Mouse (Mus musculus) liver, embryonic 13.5 days (tissue): ENCODE measurements around the gene Tbc1d4. TPM values are rescaled to one million over a fixed set of nuclear protein-coding genes. Genes with fewer than 3 reads are reported as not detected.

ENCODE experiments used
- ATAC-seq: fragments of 200-750 bp; cut with Nextera tagmentation; 2 replicates; pipeline ENCODE4 v1.8.0; 2017; ENCODE audit warnings: low read depth, mild to moderate bottlenecking, moderate number of reproducible peaks, moderate library complexity
- DNase-seq: peaks from one replicate; pipeline ENCODE4 v3.0.0; 2022
- H3K27ac ChIP-seq: fragments of 300-500 bp; sonication (generic); 2 replicates; pipeline ENCODE4 v1.5.1; 2015; ENCODE audit warnings: moderate library complexity, mild to moderate bottlenecking, inconsistent platforms
- H3K27me3 ChIP-seq: fragments of 300-500 bp; sonication (generic); 2 replicates; pipeline ENCODE4 v1.6.1; 2015; ENCODE audit warnings: mild to moderate bottlenecking, inconsistent platforms
- H3K36me3 ChIP-seq: fragments of 300-500 bp; sonication (generic); 2 replicates; pipeline ENCODE4 v1.6.1; 2015; ENCODE audit warnings: mild to moderate bottlenecking, inconsistent platforms
- H3K4me1 ChIP-seq: fragments of 300-500 bp; sonication (generic); replicated peaks from 2 replicates; pipeline ENCODE4 v1.6.1; 2015; ENCODE audit warnings: inconsistent platforms
- H3K4me2 ChIP-seq: fragments of 300-500 bp; sonication (generic); 2 replicates; pipeline ENCODE4 v1.6.1; 2015; ENCODE audit warnings: inconsistent platforms, mild to moderate bottlenecking, moderate library complexity
- H3K4me3 ChIP-seq: fragments of 300-500 bp; sonication (generic); replicated peaks from 2 replicates; pipeline ENCODE4 v1.5.1; 2015; ENCODE audit warnings: mild to moderate bottlenecking, inconsistent platforms
- H3K9ac ChIP-seq: fragments of 300-500 bp; sonication (generic); 2 replicates; pipeline ENCODE4 v1.6.1; 2015; ENCODE audit warnings: mild to moderate bottlenecking, inconsistent platforms
- H3K9me3 ChIP-seq: fragments of 300-500 bp; sonication (generic); replicated peaks from 2 replicates; pipeline ENCODE4 v1.6.1; 2016; ENCODE audit warnings: inconsistent platforms
- WGBS: fragments of 180-500 bp; shearing (Covaris S2); methylation state at CpG from one replicate; pipeline ENCODE4 v1.1.7; 2015; ENCODE audit not compliant: insufficient replicate concordance; 5-methylcytosine and 5-hydroxymethylcytosine counted together
- polyA plus RNA-seq: library from polyadenylated mRNA; unstranded; fragments of >200 nt; fragmentation: Nextera tagmentation; extraction: Ambion mirVana; gene quantifications from 2 replicates; pipeline ENCODE4 v1.2.1, GENCODE M21; 2015

Tbc1d4 gene
- polyA plus RNA-seq, 1 experiment from 2014 or later: 1.7 TPM

- Histone ChIP-seq H3K4me2 (no peak overlapping the region), H3K9me3 (no peaks in the 10 kb centered on the region), H3K9ac (no peak overlapping the region), H3K4me3 (no peak overlapping the region), H3K4me1 (no peaks in the 10 kb centered on the region), H3K36me3 (no peaks in the 10 kb centered on the region), H3K27me3 (no peaks in the 10 kb centered on the region), H3K27ac (no peak overlapping the region)
- WGBS: 66% methylated on average over 12 of the region's 12 CpGs
- ATAC-seq (no peak), DNase-seq (no peak)
These were observed 47.7 kb downstream of the Tbc1d4 start for GRCm38 (mm10) chr14:101561251-101561701.

DNA sequence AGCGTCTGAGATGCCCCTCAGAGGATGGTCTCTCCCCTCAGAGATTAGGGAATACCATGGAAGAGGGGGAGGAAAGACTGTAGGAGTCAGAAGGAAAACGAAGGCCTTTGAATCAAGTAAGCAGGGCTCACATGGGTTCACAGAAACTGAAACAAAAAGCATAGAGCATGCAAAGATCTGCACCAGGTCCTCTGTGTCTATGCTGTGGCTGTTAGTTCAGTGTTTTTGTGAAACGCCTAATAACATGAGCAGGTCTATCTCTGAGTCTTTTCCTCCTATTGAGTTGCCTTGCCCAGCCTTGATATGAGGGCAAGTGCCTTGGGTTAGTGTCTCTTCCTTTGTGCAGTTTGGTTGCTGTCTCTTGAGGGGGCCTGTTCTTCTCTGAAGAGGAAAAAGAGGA, 49.5 kb downstream of the Tbc1d4 start:
- 46% methylated on average over 3 of the region's 3 CpGs for WGBS
- Histone ChIP-seq H3K27me3 (no peaks in the 10 kb centered on the region), H3K36me3 (no peaks in the 10 kb centered on the region), H3K9me3 (no peaks in the 10 kb centered on the region), H3K27ac (no peak overlapping the region), H3K4me1 (no peaks in the 10 kb centered on the region), H3K4me3 (no peak overlapping the region), H3K9ac (no peak overlapping the region), H3K4me2 (no peak overlapping the region)
- ATAC-seq: no peak
- no peak for DNase-seq

DNA sequence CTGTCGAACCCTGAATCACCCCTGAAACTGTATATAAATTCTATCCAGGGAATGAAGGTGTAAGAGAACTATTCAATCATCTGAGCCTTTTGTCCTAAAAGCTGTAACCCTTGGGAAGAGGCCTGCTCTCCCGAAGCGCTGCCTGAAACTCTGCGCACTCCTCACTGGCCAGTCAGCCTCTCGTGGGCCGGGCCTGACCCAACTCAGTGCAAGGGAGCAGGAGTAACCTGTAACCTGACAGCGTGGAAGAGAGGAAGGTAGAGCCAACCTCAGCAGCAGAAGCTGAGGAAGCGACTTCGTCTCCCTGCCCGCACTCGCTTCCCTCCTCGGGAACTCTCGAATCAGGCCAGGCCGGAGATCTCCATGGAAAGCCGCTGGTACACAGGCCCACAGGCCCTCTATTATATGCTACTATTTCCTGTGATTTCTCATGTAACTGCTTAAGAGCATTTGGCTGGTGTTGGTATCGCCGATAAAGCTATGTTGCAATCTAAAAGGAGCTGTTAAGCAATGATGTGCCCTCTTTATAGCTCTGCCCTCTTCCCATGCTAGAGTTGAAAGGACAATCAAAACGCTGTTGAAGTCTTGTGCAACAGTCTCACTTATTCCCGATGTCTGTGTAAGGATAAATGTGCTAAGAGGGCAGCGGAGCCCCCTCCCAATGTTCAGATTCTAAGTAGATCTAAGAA, 60.0 kb downstream of the Tbc1d4 start:
- DNase-seq: no peak
- no peak for ATAC-seq

GRCm38 (mm10) chr14:101541863-101542262, 67.1 kb downstream of the Tbc1d4 start:
- Histone ChIP-seq H3K36me3 (no peaks in the 10 kb centered on the region), H3K4me2 (no peak overlapping the region), H3K27me3 (no peaks in the 10 kb centered on the region), H3K4me3 (no peak overlapping the region), H3K9me3 (no peaks in the 10 kb centered on the region), H3K27ac (no peak overlapping the region), H3K9ac (no peak overlapping the region), H3K4me1 (no peaks in the 10 kb centered on the region)
- no peak for DNase-seq
- ATAC-seq: no peak
- 66% methylated on average over 9 of the region's 9 CpGs for WGBS

More for the DNA sequence above, 60.0 kb downstream of the Tbc1d4 start:
- H3K9ac ChIP-seq: no peak overlapping the region
- no peaks in the 10 kb centered on the region for H3K36me3 ChIP-seq
- no peak overlapping the region for H3K27ac ChIP-seq
- H3K27me3 ChIP-seq: no peaks in the 10 kb centered on the region
- 79% methylated on average over 20 of the region's 20 CpGs for WGBS
- H3K4me2 ChIP-seq: no peak overlapping the region
- H3K4me3 ChIP-seq: no peak overlapping the region
- no peaks in the 10 kb centered on the region for H3K4me1 ChIP-seq
- no peaks in the 10 kb centered on the region for H3K9me3 ChIP-seq

DNA sequence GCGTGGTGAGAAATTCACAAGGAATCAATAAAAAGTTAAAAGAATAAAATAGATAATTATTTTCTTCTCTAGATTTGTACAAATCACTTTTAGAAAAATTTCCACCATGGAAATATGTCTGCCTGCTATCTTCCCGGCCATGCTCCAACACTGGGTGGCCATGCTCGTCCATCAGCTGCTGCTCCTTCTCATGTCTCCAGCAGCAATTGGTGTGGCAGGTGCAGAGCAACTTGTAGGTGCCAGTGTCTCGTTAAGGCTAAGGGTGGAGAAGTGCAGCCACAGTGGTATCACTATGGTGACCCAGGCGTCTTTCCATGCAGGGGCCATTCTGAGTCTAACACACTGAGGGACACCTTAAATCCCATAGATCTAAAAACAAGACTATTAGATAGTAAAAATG, 67.8 kb downstream of the Tbc1d4 start:
- H3K4me1 ChIP-seq: no peaks in the 10 kb centered on the region
- no peaks in the 10 kb centered on the region for H3K36me3 ChIP-seq
- whole genome bisulfite sequencing: 68% methylated on average over 5 of the region's 5 CpGs
- H3K9ac ChIP-seq: no peak overlapping the region
- H3K27me3 ChIP-seq: no peaks in the 10 kb centered on the region
- no peak for ATAC-seq
- H3K27ac ChIP-seq: no peak overlapping the region
- no peak overlapping the region for H3K4me3 ChIP-seq
- H3K4me2 ChIP-seq: no peak overlapping the region
- no peaks in the 10 kb centered on the region for H3K9me3 ChIP-seq
- DNase-seq: no peak

- no peaks in the 10 kb centered on the region for H3K36me3 ChIP-seq
- H3K27ac ChIP-seq: no peak overlapping the region
- ATAC-seq (no peak), DNase-seq (no peak)
- H3K9me3 ChIP-seq: no peaks in the 10 kb centered on the region
- WGBS: 61% methylated on average over 3 of the region's 3 CpGs
- no peak overlapping the region for H3K4me2 ChIP-seq
- no peaks in the 10 kb centered on the region for H3K27me3 ChIP-seq
- H3K9ac ChIP-seq: no peak overlapping the region
- no peaks in the 10 kb centered on the region for H3K4me1 ChIP-seq
- H3K4me3 ChIP-seq: no peak overlapping the region
These were observed 68.5 kb downstream of the Tbc1d4 start for GRCm38 (mm10) chr14:101540466-101540865.

- H3K4me3 ChIP-seq: no peak overlapping the region
- WGBS: 46% methylated on average over 2 of the region's 2 CpGs
- no peak overlapping the region for H3K27ac ChIP-seq
- no peak overlapping the region for H3K4me2 ChIP-seq
- DNase-seq (no peak), ATAC-seq (no peak)
- no peak overlapping the region for H3K9ac ChIP-seq
- H3K36me3 ChIP-seq: no peaks in the 10 kb centered on the region
- no peaks in the 10 kb centered on the region for H3K4me1 ChIP-seq
- H3K27me3 ChIP-seq: no peaks in the 10 kb centered on the region
- H3K9me3 ChIP-seq: no peaks in the 10 kb centered on the region
These were observed 71.1 kb downstream of the Tbc1d4 start for GRCm38 (mm10) chr14:101537906-101538305.

GRCm38 (mm10) chr14:101537413-101537812, 71.6 kb downstream of the Tbc1d4 start:
- Histone ChIP-seq H3K9me3 (no peaks in the 10 kb centered on the region), H3K27me3 (no peaks in the 10 kb centered on the region), H3K9ac (no peak overlapping the region), H3K4me3 (no peak overlapping the region), H3K4me2 (no peak overlapping the region), H3K27ac (no peak overlapping the region), H3K4me1 (no peaks in the 10 kb centered on the region), H3K36me3 (no peaks in the 10 kb centered on the region)
- WGBS: 61% methylated on average over 1 of the region's 1 CpGs
- no peak for DNase-seq
- ATAC-seq: no peak

DNA sequence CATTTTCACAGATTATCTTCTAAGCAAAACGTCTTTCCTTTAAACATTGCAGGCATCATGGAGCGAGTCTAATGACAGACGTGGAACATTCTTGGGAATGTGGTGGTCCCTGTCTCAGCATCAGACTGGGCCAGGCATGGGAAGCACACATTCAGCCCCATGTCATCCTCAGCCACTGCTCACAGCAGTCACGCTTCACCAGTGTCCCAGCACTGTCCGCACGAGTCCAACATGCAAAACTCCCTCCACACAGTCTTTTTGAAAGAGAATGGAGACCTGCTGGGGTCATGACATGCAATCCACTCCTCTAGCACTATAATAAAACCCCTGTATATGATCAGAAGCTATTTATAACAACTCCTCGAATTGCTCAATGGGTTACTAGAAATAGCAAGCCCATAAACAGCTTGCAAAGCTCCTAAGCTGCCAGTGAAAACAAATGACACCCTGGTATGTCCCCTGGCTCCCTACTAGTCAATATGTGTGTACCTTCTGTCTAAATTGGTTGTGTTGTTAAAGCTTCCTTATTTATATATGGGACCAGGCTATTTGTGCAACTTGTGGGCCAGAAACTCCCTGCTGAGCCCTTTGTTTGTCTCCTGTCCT, 76.8 kb downstream of the Tbc1d4 start:
- 64% methylated on average over 7 of the region's 7 CpGs for WGBS
- no peak overlapping the region for H3K27ac ChIP-seq
- no peak for ATAC-seq
- H3K9me3 ChIP-seq: no peaks in the 10 kb centered on the region
- H3K4me3 ChIP-seq: no peak overlapping the region
- no peak overlapping the region for H3K4me2 ChIP-seq
- no peaks in the 10 kb centered on the region for H3K36me3 ChIP-seq
- H3K4me1 ChIP-seq: no peaks in the 10 kb centered on the region
- H3K9ac ChIP-seq: no peak overlapping the region
- no peak for DNase-seq
- H3K27me3 ChIP-seq: no peaks in the 10 kb centered on the region

DNA sequence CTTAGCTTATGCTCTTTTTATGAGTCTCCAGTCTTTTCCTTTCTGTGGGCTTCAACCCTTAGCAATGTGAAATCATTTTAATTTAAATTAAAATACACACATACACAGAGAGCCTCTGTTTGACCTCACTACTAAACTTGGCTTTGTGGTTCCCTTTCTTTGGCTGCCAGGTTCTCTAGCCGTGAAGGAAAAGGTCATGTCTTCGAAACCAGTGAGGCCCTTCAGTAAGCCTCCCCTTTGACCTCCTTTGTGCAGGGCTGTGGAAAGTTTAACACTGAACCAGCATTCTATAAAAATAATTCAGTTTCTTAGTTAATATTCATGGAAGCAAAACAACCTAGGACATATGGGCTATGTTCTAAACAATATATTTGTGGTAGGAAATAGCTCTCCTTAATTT, 78.5 kb downstream of the Tbc1d4 start:
- 53% methylated on average over 2 of the region's 2 CpGs for WGBS
- DNase-seq: no peak
- no peaks in the 10 kb centered on the region for H3K4me1 ChIP-seq
- no peak overlapping the region for H3K4me3 ChIP-seq
- ATAC-seq: no peak
- no peak overlapping the region for H3K4me2 ChIP-seq
- no peak overlapping the region for H3K27ac ChIP-seq
- H3K9ac ChIP-seq: no peak overlapping the region
- H3K27me3 ChIP-seq: no peaks in the 10 kb centered on the region
- H3K9me3 ChIP-seq: no peaks in the 10 kb centered on the region
- H3K36me3 ChIP-seq: no peaks in the 10 kb centered on the region

GRCm38 (mm10) chr14:101529194-101529593, 79.8 kb downstream of the Tbc1d4 start:
- WGBS: 50% methylated on average over 6 of the region's 6 CpGs
- no peaks in the 10 kb centered on the region for H3K36me3 ChIP-seq
- H3K27me3 ChIP-seq: no peaks in the 10 kb centered on the region
- H3K9me3 ChIP-seq: no peaks in the 10 kb centered on the region
- no peak overlapping the region for H3K4me3 ChIP-seq
- ATAC-seq: no peak
- no peaks in the 10 kb centered on the region for H3K4me1 ChIP-seq
- no peak for DNase-seq
- no peak overlapping the region for H3K27ac ChIP-seq
- no peak overlapping the region for H3K4me2 ChIP-seq
- H3K9ac ChIP-seq: no peak overlapping the region

- no peak for ATAC-seq
- 73% methylated on average over 11 of the region's 11 CpGs for WGBS
- no peak overlapping the region for H3K27ac ChIP-seq
These were observed 81.5 kb downstream of the Tbc1d4 start for GRCm38 (mm10) chr14:101527420-101527996.

More at GRCm38 (mm10) chr14:101527420-101527996, 81.5 kb downstream of the Tbc1d4 start:
- Histone ChIP-seq H3K27me3 (no peaks in the 10 kb centered on the region), H3K4me2 (no peak overlapping the region), H3K36me3 (no peaks in the 10 kb centered on the region), H3K4me1 (no peaks in the 10 kb centered on the region), H3K9me3 (no peaks in the 10 kb centered on the region), H3K4me3 (no peak overlapping the region), H3K9ac (no peak overlapping the region)
- DNase-seq: no peak
